Mouse (Mus musculus) forebrain, embryonic 15.5 days (tissue): ENCODE measurements around the gene Gsdma3. TPM values are rescaled to one million over a fixed set of nuclear protein-coding genes. Genes with fewer than 3 reads are reported as not detected.

Experiments used
- ATAC-seq: fragments of 200-750 bp; cut with Nextera tagmentation; replicated peaks from 2 replicates; pipeline ENCODE4 v1.8.0; 2017; ENCODE audit warnings: mild to moderate bottlenecking, moderate TSS enrichment, moderate library complexity
- H3K27ac ChIP-seq: fragments of 300-500 bp; sonication (generic); replicated peaks from 2 replicates; pipeline ENCODE4 v1.5.1; 2015; ENCODE audit warnings: mild to moderate bottlenecking, inconsistent platforms
- H3K27me3 ChIP-seq: fragments of 300-500 bp; sonication (generic); 2 replicates; pipeline ENCODE4 v1.6.1; 2015; ENCODE audit warnings: inconsistent platforms
- H3K36me3 ChIP-seq: fragments of 300-500 bp; sonication (generic); 2 replicates; pipeline ENCODE4 v1.6.1; 2015; ENCODE audit warnings: mild to moderate bottlenecking, inconsistent platforms
- H3K4me1 ChIP-seq: fragments of 300-500 bp; sonication (generic); 2 replicates; pipeline ENCODE4 v1.6.1; 2015; ENCODE audit warnings: inconsistent platforms
- H3K4me2 ChIP-seq: fragments of 300-500 bp; sonication (generic); replicated peaks from 2 replicates; pipeline ENCODE4 v1.6.1; 2015; ENCODE audit warnings: mild to moderate bottlenecking, inconsistent platforms
- H3K4me3 ChIP-seq: fragments of 300-500 bp; sonication (generic); 2 replicates; pipeline ENCODE4 v1.5.1; 2015; ENCODE audit warnings: mild to moderate bottlenecking, inconsistent platforms
- H3K9ac ChIP-seq: fragments of 300-500 bp; sonication (generic); replicated peaks from 2 replicates; pipeline ENCODE4 v1.6.1; 2015; ENCODE audit warnings: mild to moderate bottlenecking, inconsistent platforms
- H3K9me3 ChIP-seq: fragments of 300-500 bp; sonication (generic); 2 replicates; pipeline ENCODE4 v1.6.1; 2016; ENCODE audit warnings: inconsistent platforms
- WGBS: fragments of 180-500 bp; shearing (Covaris S2); methylation state at CpG from one replicate; pipeline ENCODE4 v1.1.7; 2015; ENCODE audit warnings: mixed read lengths; 5-methylcytosine and 5-hydroxymethylcytosine counted together
- polyA plus RNA-seq: library from polyadenylated mRNA; unstranded; fragments of >200 nt; fragmentation: Nextera tagmentation; extraction: Ambion mirVana; gene quantifications from 2 replicates; pipeline ENCODE4 v1.2.1, GENCODE M21; 2015

Gsdma3 gene
- polyA plus RNA-seq, 1 experiment from 2014 or later, result not detected

DNA sequence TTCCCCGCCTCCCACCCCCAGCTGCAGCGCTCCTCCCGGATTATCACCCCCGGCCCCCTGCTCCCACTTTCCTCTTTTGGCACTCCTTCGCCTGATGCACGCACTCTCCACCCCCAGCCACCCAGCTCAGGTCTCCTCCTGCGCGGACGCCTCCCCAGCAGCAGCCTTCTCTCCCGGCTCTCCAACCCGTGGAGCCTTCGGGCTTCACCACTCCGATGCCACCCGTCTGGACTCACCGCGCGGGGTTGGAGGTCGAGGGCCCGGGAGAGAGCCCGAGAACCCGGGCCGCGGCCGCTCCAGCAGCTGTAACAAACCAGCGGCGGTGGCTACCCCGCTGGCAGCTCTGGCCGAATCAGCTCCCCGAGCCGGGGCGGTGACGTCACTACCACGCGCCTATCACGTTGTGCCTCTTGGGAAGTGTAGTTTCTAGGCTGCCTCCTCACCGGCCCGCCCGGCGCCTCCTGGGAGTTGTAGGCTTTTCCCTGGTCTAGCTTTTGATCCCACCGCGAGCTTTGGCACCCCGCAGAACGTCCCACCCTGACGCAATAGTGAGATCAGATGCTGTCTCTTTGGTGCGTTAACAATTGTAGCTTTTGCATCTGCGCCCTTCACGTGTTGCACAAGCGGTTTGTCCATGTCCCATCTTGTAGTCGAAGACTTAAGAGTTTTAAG, 39.1 kb upstream of the Gsdma3 start, which contains the start of gene Ormdl3:
TSS of gene Ormdl3 (minus strand) at position 477 of the 672 bp plus-strand sequence.
- peak; percentile 97 for ATAC-seq
- H3K27ac ChIP-seq, result peak within 1 kb of the TSS; percentile 85
- peak within 1 kb of the TSS; percentile 92 for H3K4me3 ChIP-seq
- whole genome bisulfite sequencing, result 0% methylated on average over 49 of the region's 49 CpGs
- peak within 1 kb of the TSS; percentile 88 for H3K4me2 ChIP-seq
- H3K27me3 ChIP-seq, result no peaks in the 10 kb centered on the region
- peak within 1 kb of the TSS; percentile 95 for H3K9ac ChIP-seq
- peaks cover 13% of the 10 kb centered on the region for H3K36me3 ChIP-seq
- no peaks in the 10 kb centered on the region for H3K9me3 ChIP-seq
- peaks cover 40% of the 10 kb centered on the region for H3K4me1 ChIP-seq

DNA sequence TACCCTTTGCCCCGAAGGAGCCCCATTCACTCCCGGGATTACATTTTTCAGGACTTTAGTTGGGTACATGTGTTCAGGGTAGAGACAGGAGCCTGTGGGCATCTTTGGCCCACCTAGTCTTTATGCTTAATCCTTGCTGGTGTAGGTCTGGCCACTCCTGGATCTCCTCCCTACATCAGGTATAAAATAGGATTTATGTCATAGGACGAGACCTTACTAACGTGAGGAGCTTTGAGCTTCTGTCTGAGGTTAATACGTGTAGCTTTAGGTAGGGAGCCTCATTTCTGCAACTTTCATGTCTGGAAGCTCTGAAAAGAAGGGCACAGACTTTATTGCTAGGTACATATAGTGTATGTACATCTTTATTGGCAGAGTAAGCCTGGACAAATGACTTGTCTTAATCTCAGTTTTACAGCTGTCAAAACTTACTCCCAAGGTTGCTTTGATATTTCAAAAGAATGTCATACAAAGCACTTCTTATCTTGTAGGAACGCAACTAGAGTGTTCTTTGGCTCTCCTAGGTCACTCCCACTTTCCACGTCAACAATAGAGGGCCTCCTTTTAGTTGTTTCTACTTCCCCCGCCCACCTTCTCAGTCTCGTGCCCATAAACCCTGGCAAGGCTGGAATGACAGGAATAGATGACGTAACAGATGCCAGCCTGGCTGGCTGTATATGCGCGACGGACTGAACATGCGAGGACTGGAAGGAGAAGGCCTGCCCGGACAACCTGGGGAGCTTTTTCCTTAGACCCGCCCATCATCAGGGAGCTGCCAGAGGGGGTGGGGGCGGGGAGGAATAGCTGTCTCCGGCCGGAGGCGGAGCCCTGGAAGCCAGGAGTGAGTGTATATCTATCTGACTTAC, 38.2 kb upstream of the Gsdma3 start:
- Histone ChIP-seq H3K9ac (peak overlapping the region; percentile 95), H3K9me3 (no peaks in the 10 kb centered on the region), H3K27ac (peak overlapping the region; percentile 85), H3K4me1 (peaks cover 40% of the 10 kb centered on the region), H3K36me3 (peaks cover 7% of the 10 kb centered on the region), H3K27me3 (no peaks in the 10 kb centered on the region), H3K4me2 (peak overlapping the region; percentile 88), H3K4me3 (peak overlapping the region; percentile 92)
- ATAC-seq, result peak; percentile 17; the same call in 1 of the 2 replicates
- WGBS, result 4% methylated on average over 20 of the region's 20 CpGs

DNA sequence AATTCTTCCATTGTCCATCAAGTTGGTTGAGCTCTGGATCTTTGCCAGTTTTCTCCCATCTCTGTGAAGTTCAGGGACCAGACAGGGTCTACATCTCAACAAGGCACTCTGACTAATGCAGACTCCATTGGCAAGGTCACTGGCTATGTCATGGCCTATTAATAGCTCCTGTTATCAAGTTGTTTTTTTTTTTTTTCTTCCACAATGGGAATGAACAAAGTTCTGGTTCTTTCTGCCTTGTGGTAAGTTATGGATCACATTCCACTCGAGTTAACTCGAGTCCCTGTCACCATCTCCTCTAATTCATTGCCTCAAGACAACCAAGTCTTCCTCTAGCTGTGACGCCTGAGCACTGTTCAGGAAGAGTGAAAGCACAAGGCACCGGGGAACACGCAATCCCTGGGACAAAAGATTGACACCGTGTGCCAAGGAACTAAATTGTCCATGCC, 37.3 kb upstream of the Gsdma3 start:
- peak overlapping the region; percentile 88; the same call in 1 of the 2 replicates for H3K4me2 ChIP-seq
- no peak for ATAC-seq
- H3K4me1 ChIP-seq, result peaks cover 40% of the 10 kb centered on the region
- H3K27me3 ChIP-seq, result no peaks in the 10 kb centered on the region
- no peaks in the 10 kb centered on the region for H3K9me3 ChIP-seq
- no peaks in the 10 kb centered on the region for H3K36me3 ChIP-seq
- H3K27ac ChIP-seq, result no peak overlapping the region
- no peak overlapping the region for H3K9ac ChIP-seq
- WGBS, result 66% methylated on average over 6 of the region's 6 CpGs
- H3K4me3 ChIP-seq, result no peak overlapping the region

DNA sequence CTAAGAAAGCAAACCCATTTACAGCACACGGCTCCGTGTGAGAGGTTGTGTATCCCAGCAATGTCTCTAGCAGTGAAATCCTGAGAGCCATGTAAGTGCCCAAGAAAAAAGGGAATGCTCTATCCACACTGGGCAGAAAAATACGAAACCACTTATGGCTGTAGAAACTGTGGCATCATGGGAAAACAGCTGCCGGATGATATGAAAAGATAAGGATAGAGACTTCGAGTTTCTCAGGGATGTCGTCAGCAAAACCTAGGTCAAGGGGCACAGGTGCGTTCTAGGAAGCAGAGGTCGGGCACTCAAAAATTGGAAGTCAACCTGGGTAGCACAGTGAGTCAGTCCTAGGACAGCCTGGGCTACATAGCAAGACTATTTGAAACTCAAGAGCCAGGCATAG, 36.9 kb upstream of the Gsdma3 start:
- no peaks in the 10 kb centered on the region for H3K36me3 ChIP-seq
- H3K4me1 ChIP-seq, result peaks cover 39% of the 10 kb centered on the region
- ATAC-seq, result no peak
- no peak overlapping the region for H3K27ac ChIP-seq
- H3K27me3 ChIP-seq, result no peaks in the 10 kb centered on the region
- no peak overlapping the region for H3K4me2 ChIP-seq
- no peak overlapping the region for H3K4me3 ChIP-seq
- no peaks in the 10 kb centered on the region for H3K9me3 ChIP-seq
- H3K9ac ChIP-seq, result no peak overlapping the region
- 87% methylated on average over 8 of the region's 8 CpGs for WGBS

DNA sequence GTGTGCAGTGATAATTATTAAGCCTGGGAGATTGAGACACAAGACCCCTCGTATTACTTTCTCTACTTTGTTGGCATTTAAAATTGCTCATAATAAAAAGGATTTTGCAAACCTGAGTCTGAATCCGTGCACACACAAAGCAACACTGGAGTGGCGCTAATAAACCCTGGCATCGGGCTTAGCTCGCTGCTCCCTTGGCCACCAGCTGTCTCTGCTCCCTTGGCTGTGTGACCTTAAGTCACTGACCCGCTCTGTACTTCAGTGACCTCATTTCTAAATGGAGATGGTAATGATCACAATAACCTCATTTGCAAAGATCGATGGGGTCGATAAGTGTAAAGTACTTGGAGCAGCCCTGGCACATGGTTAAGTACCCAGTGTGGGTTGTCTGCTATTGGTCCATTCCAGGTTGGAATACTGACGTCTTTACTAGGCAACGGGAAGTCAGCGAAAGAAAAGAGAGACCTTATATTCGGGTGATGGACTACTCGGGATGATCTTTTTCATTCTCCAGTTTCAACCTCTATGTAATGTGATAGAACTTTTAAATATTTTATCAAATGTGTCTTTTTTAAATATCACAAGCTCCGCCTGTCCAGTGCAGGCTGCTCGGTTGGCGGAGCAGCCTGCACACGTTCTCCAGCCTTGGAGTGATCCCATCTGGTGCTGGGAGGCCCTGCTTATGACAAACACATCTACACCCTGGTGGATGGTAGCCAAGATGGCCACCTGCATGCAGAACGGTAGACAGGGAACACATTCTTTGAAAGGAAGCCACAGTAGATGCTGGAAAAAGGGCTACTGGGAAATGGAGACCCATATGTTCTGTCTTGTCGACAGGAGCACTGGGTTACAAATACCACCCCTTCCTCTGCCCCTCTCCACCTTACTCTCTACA, 35.4 kb upstream of the Gsdma3 start:
- 70% methylated on average over 19 of the region's 19 CpGs for WGBS
- Histone ChIP-seq H3K36me3 (no peaks in the 10 kb centered on the region), H3K9ac (no peak overlapping the region), H3K4me2 (no peak overlapping the region), H3K4me3 (no peak overlapping the region), H3K9me3 (no peaks in the 10 kb centered on the region), H3K27me3 (no peaks in the 10 kb centered on the region), H3K27ac (no peak overlapping the region), H3K4me1 (peaks cover 24% of the 10 kb centered on the region)
- no peak for ATAC-seq

DNA sequence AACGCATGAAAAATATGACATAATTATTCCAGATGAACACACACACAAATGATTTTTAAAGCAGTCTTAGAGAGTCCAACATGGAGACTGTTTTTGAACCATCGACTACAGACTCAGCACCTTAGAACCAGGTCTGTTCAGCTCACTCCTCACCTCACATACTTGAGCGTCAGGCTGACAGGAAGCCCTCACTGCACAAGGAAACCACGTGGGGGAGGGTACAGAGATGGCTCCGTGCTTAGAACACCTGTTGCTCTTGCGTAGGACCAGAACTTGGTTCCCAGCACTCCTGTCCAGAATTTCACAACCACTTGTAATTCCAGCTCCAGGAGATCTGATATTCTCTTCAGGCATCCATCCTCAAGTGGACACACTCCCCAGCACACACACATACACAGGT, 31.1 kb upstream of the Gsdma3 start:
- Histone ChIP-seq H3K9ac (no peak overlapping the region), H3K27me3 (peaks cover 4% of the 10 kb centered on the region; the same call in 1 of the 2 replicates), H3K4me1 (peaks cover 8% of the 10 kb centered on the region), H3K9me3 (no peaks in the 10 kb centered on the region), H3K36me3 (no peaks in the 10 kb centered on the region), H3K4me2 (no peak overlapping the region), H3K4me3 (no peak overlapping the region), H3K27ac (no peak overlapping the region)
- 79% methylated on average over 6 of the region's 6 CpGs for WGBS
- ATAC-seq, result no peak

DNA sequence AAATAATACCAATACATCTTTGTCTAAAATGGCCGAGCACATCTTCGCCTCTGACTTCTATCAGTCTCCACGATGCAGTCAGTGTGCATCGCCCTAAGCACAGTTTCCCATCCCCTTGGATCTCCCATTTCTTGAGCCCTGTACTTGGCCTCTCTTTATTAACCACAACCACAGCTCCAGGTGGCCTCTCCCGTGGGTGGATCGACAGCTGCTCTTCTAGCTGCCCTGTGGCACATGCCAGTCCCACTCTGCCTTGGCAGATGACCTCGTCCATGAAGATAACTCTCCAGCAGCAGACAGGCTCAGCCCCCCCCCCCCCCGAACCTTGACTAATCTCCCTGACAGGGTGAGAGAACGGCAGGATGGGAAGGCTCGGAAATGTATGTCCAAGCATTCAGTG, 30.7 kb upstream of the Gsdma3 start:
- no peaks in the 10 kb centered on the region for H3K9me3 ChIP-seq
- no peak overlapping the region for H3K4me2 ChIP-seq
- peaks cover 4% of the 10 kb centered on the region; the same call in 1 of the 2 replicates for H3K27me3 ChIP-seq
- WGBS, result 84% methylated on average over 10 of the region's 10 CpGs
- H3K9ac ChIP-seq, result no peak overlapping the region
- H3K36me3 ChIP-seq, result no peaks in the 10 kb centered on the region
- H3K4me1 ChIP-seq, result peaks cover 8% of the 10 kb centered on the region
- no peak overlapping the region for H3K27ac ChIP-seq
- no peak overlapping the region for H3K4me3 ChIP-seq
- no peak for ATAC-seq

DNA sequence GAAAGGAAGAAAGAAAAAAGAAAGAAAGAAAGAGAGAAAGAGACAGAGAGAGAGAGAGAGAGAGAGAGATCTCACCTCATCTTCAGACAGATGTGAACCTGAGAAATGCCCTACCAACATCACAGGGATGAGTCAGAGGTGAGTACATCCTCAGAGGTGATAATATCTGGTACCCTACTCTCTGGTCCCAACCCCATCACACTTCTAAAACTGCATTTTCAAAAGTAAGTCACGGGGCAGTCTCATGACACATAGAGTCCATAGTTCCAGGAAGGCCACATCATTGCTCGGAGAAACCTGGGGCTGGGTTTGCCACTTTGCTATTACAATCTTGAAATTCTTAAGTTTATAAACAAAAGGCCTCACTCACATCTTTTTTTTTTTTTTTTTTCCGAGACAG, 30.2 kb upstream of the Gsdma3 start:
- H3K4me1 ChIP-seq, result peaks cover 8% of the 10 kb centered on the region
- peaks cover 4% of the 10 kb centered on the region; the same call in 1 of the 2 replicates for H3K27me3 ChIP-seq
- ATAC-seq, result no peak
- H3K4me3 ChIP-seq, result no peak overlapping the region
- no peak overlapping the region for H3K27ac ChIP-seq
- no peaks in the 10 kb centered on the region for H3K36me3 ChIP-seq
- no peaks in the 10 kb centered on the region for H3K9me3 ChIP-seq
- 87% methylated on average over 3 of the region's 3 CpGs for WGBS
- H3K4me2 ChIP-seq, result no peak overlapping the region
- H3K9ac ChIP-seq, result no peak overlapping the region

DNA sequence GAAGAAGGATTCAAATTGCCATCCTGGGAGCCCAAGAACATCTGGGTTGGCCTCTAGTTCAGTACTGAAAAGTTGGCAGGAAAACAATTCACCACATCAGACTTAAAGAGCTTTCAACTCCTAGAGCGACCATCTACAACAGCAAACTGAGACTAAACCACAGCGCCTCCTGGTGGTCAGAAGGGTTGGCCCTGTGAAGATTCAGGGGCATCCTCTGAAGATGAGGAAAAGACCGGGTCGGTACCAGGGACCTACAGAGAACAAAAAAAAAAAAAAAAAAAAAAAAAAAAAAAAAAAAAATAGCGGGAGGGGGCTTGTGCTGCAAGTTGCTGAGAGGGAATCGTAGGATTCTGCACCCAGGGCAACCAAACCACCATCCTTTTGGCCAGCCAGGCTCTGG, 28.8 kb upstream of the Gsdma3 start:
- ATAC-seq, result no peak
- H3K27ac ChIP-seq, result no peak overlapping the region
- peaks cover 4% of the 10 kb centered on the region; the same call in 1 of the 2 replicates for H3K27me3 ChIP-seq

DNA sequence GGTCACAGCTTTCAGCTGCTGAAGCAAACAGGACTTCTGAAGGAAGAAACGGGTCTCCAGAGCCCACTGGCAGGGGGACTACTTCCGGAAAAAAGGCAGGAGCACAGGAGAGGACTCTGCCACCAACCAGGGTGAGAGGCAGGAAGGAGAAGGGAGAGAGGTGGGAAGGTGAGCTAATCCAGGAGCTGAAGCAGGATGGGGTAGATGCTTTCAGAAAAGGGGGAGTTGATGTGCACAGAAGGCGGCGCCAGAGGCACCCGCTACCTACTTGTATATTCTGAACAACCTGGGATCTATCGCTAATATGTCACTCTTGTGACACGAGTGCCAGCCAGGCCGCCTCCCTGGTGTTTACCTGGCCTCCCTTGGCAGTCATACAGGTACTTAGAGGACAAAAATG, 28.2 kb upstream of the Gsdma3 start, which contains the start of gene Lrrc3c:
TSS of gene Lrrc3c (plus strand) at position 301 of the 400 bp plus-strand sequence.
- peak within 1 kb of the TSS; percentile 31; the same call in 1 of the 2 replicates for H3K4me2 ChIP-seq

More for the DNA sequence above, 28.8 kb upstream of the Gsdma3 start:
- Histone ChIP-seq H3K36me3 (no peaks in the 10 kb centered on the region), H3K4me2 (no peak overlapping the region), H3K9ac (no peak overlapping the region), H3K9me3 (no peaks in the 10 kb centered on the region), H3K4me1 (peaks cover 12% of the 10 kb centered on the region), H3K4me3 (no peak overlapping the region)
- WGBS, result 38% methylated on average over 5 of the region's 6 CpGs

DNA sequence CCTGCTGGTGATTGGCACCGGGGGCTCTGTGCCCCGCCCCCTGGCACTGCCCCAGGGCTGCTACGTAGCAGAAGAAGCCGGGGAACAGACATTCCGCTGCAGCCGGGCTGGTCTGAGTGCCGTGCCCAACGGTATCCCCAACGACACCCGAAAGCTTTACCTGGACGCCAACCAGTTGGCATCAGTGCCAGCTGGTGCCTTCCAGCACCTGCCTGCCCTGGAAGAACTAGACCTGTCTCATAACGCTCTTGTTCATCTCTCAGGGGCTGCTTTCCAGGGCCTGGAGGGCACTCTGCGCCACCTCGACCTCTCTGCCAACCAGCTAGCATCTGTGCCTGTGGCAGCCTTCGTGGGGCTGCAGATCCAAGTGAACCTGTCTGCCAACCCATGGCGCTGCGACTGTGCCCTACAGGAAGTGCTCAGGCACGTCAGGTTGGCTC, 27.3 kb upstream of the Gsdma3 start:
- Histone ChIP-seq H3K9me3 (no peaks in the 10 kb centered on the region), H3K4me3 (no peak overlapping the region), H3K9ac (no peak overlapping the region), H3K27me3 (peaks cover 4% of the 10 kb centered on the region; the same call in 1 of the 2 replicates), H3K36me3 (no peaks in the 10 kb centered on the region), H3K4me2 (peak overlapping the region; percentile 31; the same call in 1 of the 2 replicates), H3K27ac (no peak overlapping the region), H3K4me1 (peaks cover 12% of the 10 kb centered on the region)
- ATAC-seq, result no peak
- 54% methylated on average over 18 of the region's 18 CpGs for WGBS

More for the DNA sequence above, 28.2 kb upstream of the Gsdma3 start, which contains the start of gene Lrrc3c:
- 89% methylated on average over 8 of the region's 8 CpGs for WGBS
- H3K9ac ChIP-seq, result no peak within 1 kb of the TSS
- peaks cover 12% of the 10 kb centered on the region for H3K4me1 ChIP-seq
- H3K4me3 ChIP-seq, result no peak within 1 kb of the TSS
- no peak for ATAC-seq
- H3K9me3 ChIP-seq, result no peaks in the 10 kb centered on the region
- H3K27me3 ChIP-seq, result peaks cover 4% of the 10 kb centered on the region; the same call in 1 of the 2 replicates
- no peaks in the 10 kb centered on the region for H3K36me3 ChIP-seq
- H3K27ac ChIP-seq, result no peak within 1 kb of the TSS
